Mouse (Mus musculus) embryonic fibroblast, embryonic 13.5 days (primary cell): Measurements from ENCODE around the gene Tada2b. TPM values are rescaled to one million over a fixed set of nuclear protein-coding genes. Genes with fewer than 3 reads are reported as not detected.

Source experiments
- H3K27ac ChIP-seq: 2 replicates; pipeline ENCODE4 v1.5.1; 2012; ENCODE audit warnings: low read length, control low read depth, inconsistent platforms; ENCODE audit not compliant: insufficient read depth
- H3K4me1 ChIP-seq: 2 replicates; pipeline ENCODE4 v1.6.1; 2011; ENCODE audit warnings: low read length; ENCODE audit not compliant: control insufficient read depth, insufficient read depth
- H3K4me3 ChIP-seq: 2 replicates; pipeline ENCODE4 v1.5.1; 2011; ENCODE audit warnings: mild to moderate bottlenecking, control low read depth, low read length; ENCODE audit not compliant: insufficient read depth
- CTCF ChIP-seq: IDR thresholded peaks from 2 replicates; pipeline ENCODE4 v1.5.1; 2011; ENCODE audit warnings: mild to moderate bottlenecking, control low read depth, low read length, moderate library complexity, borderline replicate concordance; ENCODE audit not compliant: insufficient read depth
- POLR2A ChIP-seq: IDR thresholded peaks from 2 replicates; pipeline ENCODE4 v1.6.1; 2011; ENCODE audit warnings: low read depth, mild to moderate bottlenecking, control low read depth, low read length, moderate library complexity
- polyA plus RNA-seq: library from polyadenylated mRNA; stranded (reverse); fragments of >200 nt; gene quantifications from 2 replicates; pipeline ENCODE4 v1.2.4, GENCODE M21; 2011; ENCODE audit warnings: low read depth; ENCODE audit not compliant: missing spikeins, insufficient read length

Tada2b gene
- polyA plus RNA-seq, 1 experiment = 15.4 TPM

- H3K27ac ChIP-seq = no peak overlapping the region
- no peak for TF ChIP-seq POLR2A
- no peak for TF ChIP-seq CTCF
- H3K4me1 ChIP-seq = peaks cover 10% of the 10 kb centered on the region
- peak overlapping the region; percentile 64 for H3K4me3 ChIP-seq
Observed at GRCm38 (mm10) chr5:36483203-36484101, 633 bp downstream of the Tada2b start.

- H3K4me1 ChIP-seq = peaks cover 10% of the 10 kb centered on the region
- no peak for TF ChIP-seq CTCF
- TF ChIP-seq POLR2A = no peak
- no peak overlapping the region for H3K4me3 ChIP-seq
- no peak overlapping the region for H3K27ac ChIP-seq
Observed at GRCm38 (mm10) chr5:36481114-36481513, 3.0 kb downstream of the Tada2b start.

- Histone ChIP-seq H3K27ac (no peak overlapping the region), H3K4me3 (no peak overlapping the region), H3K4me1 (peaks cover 10% of the 10 kb centered on the region)
- no peak for TF ChIP-seq CTCF
- no peak for TF ChIP-seq POLR2A
Observed at GRCm38 (mm10) chr5:36480398-36480797, 3.7 kb downstream of the Tada2b start.

- TF ChIP-seq POLR2A = no peak
- no peak for TF ChIP-seq CTCF
- H3K4me3 ChIP-seq = no peak overlapping the region
- no peak overlapping the region for H3K27ac ChIP-seq
- H3K4me1 ChIP-seq = peaks cover 6% of the 10 kb centered on the region
Observed at GRCm38 (mm10) chr5:36479735-36480134, 4.3 kb downstream of the Tada2b start.

GRCm38 (mm10) chr5:36478540-36479420, 5.3 kb downstream of the Tada2b start:
- peaks cover 6% of the 10 kb centered on the region for H3K4me1 ChIP-seq
- no peak overlapping the region for H3K4me3 ChIP-seq
- H3K27ac ChIP-seq = no peak overlapping the region
- no peak for TF ChIP-seq CTCF
- TF ChIP-seq POLR2A = no peak

GRCm38 (mm10) chr5:36477486-36477885, 6.6 kb downstream of the Tada2b start:
- H3K4me3 ChIP-seq = no peak overlapping the region
- peaks cover 4% of the 10 kb centered on the region for H3K4me1 ChIP-seq
- no peak for TF ChIP-seq CTCF
- no peak for TF ChIP-seq POLR2A
- H3K27ac ChIP-seq = no peak overlapping the region

GRCm38 (mm10) chr5:36474283-36474682, 9.8 kb downstream of the Tada2b start:
- Histone ChIP-seq H3K4me3 (no peak overlapping the region), H3K4me1 (no peaks in the 10 kb centered on the region), H3K27ac (no peak overlapping the region)
- no peak for TF ChIP-seq POLR2A
- peak; percentile 65; the same call in 1 of the 2 replicates for TF ChIP-seq CTCF

GRCm38 (mm10) chr5:36472876-36473655, 11.0 kb downstream of the Tada2b start:
- no peaks in the 10 kb centered on the region for H3K4me1 ChIP-seq
- no peak overlapping the region for H3K4me3 ChIP-seq
- H3K27ac ChIP-seq = no peak overlapping the region
- no peak for TF ChIP-seq CTCF
- TF ChIP-seq POLR2A = no peak

GRCm38 (mm10) chr5:36471206-36471605, 12.9 kb downstream of the Tada2b start:
- no peaks in the 10 kb centered on the region for H3K4me1 ChIP-seq
- TF ChIP-seq CTCF (no peak), POLR2A (no peak)
- H3K4me3 ChIP-seq = no peak overlapping the region
- no peak overlapping the region for H3K27ac ChIP-seq
